Mouse (Mus musculus): ENCODE results near the gene Pxmp4.

DNA sequence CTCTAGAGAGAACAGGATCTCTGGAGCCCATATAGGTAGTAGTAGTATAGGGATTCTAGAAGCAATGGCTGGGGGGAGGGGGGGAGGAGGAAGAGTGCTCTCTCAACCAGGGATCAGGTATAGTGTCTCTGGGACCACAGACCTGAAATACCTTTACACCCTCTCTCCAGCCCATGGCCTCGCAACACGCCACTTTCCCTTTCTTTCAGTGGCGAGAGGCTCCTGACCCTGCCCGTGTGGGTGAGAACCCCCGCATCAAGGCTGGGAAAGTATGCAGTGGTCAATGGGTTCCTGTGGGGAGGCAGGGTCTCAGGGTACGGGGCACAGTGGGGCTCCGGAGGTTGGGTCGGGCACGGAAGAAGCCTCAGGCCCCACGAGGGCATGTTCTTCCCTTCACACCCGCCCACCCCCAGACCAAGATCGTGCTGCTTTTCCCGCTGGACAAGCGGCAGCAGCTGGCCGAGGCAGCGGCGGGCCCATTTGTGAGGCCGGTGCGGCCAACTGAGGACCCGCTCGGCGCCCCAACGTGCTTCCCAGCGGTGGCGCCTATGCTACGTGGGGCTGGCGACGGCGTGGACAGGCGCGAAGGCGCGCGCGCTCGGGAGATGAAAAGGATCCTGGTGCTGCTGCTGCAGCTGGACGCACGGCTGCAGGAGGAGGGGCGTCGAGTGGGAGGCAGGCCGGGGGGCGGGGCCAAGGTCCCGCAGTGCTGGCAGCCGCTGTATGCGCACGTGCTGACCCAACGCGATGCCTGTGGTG, 54.2 kb downstream of the Pxmp4 start:
- TF ChIP-seq CTCF (IDR thresholded peaks at IDR 0.05; ENCODE audit: extremely low read depth, insufficient read depth, low read length) (no peak), POLR2A (IDR thresholded peaks at IDR 0.05; ENCODE audit: extremely low read depth, insufficient read depth, low read length) (0 out of 2 replicates have a peak, but pooled peaks have one; percentile 1)
